Mouse (Mus musculus) adrenal gland, postnatal 14 days (tissue): ENCODE results near the gene Pnmt. TPM values are rescaled to one million over a fixed set of nuclear protein-coding genes. Genes with fewer than 3 reads are reported as not detected.
A peak's percentile ranks its signal among the peaks of the same experiment; 100 is the strongest.

Experiments
- DNase-seq: peaks from one replicate; pipeline ENCODE4 v3.0.0; 2021; ENCODE audit warnings: mixed read lengths
- total RNA-seq: library from RNA; stranded (reverse); gene quantifications from 2 replicates; pipeline ENCODE4 v1.2.3, GENCODE M21; 2021

Gene Pnmt
- total RNA-seq, 1 experiment from 2014 or later: 687 TPM

DNA sequence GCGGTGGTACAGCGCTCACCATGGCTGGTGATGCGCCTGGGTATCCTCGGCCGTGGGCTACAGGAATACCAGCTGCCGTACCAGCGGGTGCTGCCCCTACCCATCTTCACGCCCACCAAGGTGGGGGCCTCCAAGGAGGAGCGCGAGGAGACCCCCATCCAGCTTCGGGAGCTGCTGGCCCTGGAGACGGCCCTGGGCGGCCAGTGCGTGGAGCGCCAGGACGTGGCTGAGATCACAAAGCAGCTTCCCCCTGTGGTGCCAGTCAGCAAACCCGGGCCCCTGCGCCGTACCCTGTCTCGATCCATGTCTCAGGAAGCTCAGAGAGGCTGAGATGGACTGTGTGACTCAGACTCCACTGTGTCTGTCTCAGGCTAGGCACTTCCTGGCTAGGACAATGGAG lies 2.0 kb upstream of the Pnmt start:
- DNase-seq: no peak

DNA sequence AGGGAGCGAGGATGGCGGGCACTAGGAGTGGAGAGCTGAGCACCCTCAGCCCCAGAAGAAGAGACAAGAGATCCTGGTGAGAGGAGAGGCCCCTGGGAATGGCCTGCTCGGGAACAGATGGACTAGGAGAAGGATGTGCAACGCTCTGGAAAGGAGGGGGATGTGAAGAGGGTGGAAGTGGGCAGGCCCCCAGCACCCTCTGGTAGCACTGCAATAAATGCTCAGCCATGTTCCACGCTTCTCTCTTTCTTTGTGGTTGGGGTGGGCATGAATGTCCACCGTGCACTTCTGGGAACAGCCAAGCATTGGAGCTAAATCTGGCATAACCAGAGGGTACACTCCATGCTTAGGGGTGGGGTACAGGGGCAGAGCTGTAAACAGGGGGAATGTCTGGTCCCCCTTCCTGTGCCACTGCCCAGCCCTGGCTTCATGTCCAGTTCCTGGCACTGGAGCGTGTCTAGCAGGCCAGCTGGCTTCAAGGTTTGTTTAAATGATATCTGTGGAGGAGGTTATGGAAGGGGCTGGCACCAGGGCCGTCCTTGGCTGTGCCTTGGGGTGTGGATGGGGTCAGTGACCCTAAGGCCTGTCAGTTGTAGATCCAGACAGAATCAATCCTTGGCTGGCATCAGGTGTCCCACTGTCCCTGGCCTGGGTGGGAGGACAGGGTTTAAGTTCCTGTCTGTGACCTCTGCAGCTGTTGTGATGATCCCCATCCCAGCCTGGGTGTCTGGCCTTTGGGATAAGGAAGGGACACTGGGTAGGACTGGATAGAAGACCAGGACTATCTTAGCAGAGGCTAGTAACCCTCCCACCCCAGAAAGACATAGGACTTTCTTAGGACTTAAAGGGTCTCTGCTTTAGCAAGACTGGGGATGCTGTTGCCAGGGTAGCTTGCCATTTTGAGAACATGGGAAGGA lies 1.3 kb upstream of the Pnmt start:
- no peak for DNase-seq

GRCm38 (mm10) chr11:98386596-98386995 lies 346 bp downstream of the Pnmt start:
- no peak for DNase-seq

DNA sequence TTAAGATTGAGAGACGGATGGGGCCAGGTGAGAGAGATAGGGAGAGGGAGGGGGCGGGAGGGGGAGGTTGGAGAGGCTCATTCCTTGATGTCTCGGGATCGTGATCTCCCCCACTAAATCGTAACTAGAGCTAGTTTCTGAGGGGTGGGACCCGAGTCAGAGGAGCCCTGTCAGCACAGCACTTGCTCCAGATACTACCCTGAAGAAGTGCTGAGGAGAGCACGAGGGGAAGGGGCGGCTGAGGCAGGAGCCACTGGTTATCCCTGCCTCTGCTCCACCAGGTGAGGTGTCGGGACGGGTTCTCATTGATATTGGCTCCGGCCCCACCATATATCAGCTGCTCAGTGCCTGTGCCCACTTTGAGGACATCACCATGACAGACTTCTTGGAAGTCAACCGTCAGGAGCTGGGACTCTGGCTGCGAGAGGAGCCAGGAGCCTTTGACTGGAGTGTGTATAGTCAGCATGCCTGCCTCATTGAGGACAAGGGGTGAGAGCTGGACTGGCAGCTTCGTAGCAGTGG lies 867 bp downstream of the Pnmt start:
- no peak for DNase-seq

GRCm38 (mm10) chr11:98388282-98388681 lies 2.0 kb downstream of the Pnmt start:
- DNase-seq: no peak

- peak; percentile 72 for DNase-seq
These were observed 3.1 kb downstream of the Pnmt start for GRCm38 (mm10) chr11:98389221-98389780.

- DNase-seq: no peak
These were observed 3.9 kb downstream of the Pnmt start for GRCm38 (mm10) chr11:98390141-98390540.

DNA sequence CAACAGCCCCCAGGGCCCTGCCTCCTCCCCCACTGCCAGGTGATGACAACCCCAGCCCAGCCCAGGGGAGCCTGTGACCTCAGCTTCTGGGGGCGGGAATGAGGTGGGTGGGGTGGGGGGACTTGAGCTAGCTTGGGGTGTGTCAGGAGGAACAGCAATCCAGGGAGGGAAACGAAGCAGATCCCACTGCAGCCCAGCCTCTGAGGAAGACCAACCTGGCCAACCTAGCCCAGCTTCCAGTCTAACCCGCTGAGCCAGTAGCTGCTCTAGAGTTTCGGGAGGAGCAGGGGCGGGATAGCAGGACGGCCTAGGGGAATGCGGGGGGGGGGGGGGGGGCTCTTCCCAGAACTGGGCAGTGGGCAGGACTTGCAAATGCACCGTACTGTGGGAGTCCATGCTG lies 5.8 kb downstream of the Pnmt start:
- no peak for DNase-seq

- no peak for DNase-seq
These were observed 6.4 kb downstream of the Pnmt start for GRCm38 (mm10) chr11:98392645-98393044.

- DNase-seq: peak; percentile 72
These were observed 7.1 kb downstream of the Pnmt start for GRCm38 (mm10) chr11:98393317-98393716.

GRCm38 (mm10) chr11:98394301-98394700 lies 8.1 kb downstream of the Pnmt start:
- DNase-seq: no peak

DNA sequence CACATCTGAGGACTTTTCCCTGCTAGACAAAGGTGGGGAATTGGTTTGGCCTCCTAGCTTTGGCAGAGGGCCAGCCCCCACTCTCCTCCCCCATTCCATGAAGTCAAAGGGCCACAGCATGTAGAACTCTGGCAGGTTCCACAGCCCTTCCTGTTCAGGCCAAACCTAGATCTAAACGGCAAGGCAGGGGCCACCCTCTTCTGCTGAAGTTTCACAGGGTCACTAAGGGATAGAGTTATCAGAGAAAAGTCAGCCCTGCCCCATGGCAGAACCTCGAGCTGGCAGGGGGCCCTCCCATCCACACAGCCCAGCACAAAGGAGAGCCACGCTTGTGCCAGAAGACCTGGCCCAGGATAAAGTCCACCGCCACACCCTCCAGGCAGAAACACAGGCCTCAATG lies 8.8 kb downstream of the Pnmt start:
- no peak for DNase-seq

- DNase-seq: no peak
These were observed 11.7 kb downstream of the Pnmt start for GRCm38 (mm10) chr11:98397946-98398345.

GRCm38 (mm10) chr11:98400161-98400726 lies 14.0 kb downstream of the Pnmt start, which contains the start of gene Pgap3:
Gene Pgap3 (minus strand): TSS chr11:98400490.
- DNase-seq: peak; percentile 93

DNA sequence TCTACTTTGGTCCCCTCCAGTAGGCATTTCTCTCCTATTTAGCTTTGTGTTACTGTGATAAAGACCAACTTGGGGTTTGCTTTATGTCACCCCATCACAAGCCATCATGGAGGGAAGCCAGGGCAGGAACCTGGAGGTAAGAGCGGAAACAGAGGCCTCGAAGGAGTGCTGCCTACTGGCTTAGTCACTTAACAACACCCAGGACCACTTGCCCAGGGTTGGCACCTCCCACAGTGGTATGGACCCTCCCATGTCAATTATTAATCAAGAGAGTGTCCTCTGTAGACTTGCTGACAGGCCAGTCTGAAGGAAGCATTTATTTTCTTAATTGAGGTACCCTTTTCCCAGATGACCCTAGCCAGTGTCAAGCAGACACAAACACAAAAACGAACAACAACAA lies 14.6 kb downstream of the Pnmt start:
- DNase-seq: no peak

- DNase-seq: no peak
These were observed 20.4 kb downstream of the Pnmt start for GRCm38 (mm10) chr11:98406621-98407020.

GRCm38 (mm10) chr11:98408872-98409271 lies 22.6 kb downstream of the Pnmt start:
- no peak for DNase-seq

DNA sequence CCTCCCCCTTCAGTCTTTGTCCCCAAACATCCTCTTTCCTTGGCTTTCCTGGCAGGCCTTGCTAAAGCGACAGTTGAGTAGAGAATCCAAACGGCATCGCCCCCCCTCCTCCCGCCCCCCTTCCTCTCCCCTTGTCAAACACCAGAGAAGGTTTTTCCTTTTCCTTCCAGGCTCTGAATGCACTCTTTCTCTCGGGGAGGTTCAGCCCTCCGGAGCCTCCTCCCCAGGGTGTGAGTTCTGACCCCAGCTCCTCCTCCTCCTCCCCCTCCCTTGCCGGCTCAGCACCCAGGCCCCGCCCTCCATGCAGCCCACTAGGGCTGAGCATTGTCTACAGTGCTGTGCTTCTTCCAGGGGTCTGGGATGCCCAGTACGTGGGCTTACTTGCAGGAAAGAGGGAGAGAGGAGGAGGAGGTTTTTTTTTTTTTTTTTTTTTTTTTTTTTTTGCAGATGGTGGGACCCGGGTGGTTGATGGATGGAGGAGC lies 23.1 kb downstream of the Pnmt start:
- DNase-seq: no peak

GRCm38 (mm10) chr11:98412273-98412796 lies 26.1 kb downstream of the Pnmt start, which contains the start of gene Erbb2:
Gene Erbb2 (plus strand): TSS chr11:98412470.
- DNase-seq: peak; percentile 79

DNA sequence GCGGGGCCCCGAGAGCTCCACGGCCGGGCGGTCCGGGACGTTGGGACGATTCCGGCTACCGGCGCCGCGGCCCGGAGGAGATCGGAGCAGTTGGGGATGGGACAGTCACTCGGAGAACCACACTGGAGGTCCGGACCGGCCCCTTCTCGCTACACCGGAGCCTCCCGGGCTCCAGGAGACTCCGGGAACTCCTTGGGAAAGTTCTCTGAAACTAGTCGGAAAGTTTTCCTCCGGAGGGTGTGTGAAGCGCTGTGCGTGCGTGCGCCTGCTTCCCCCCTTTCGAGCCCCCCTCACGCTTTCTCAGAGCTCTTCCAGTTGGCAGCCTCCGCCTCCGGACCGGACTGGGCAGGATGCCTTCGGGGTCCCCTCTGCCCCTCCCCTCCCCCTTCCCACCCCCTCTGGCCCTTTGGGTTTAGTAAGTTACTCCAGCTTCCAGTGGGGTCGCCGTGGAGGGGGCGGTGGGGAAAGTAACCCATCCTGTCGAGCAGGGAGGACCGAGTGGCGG lies 26.6 kb downstream of the Pnmt start:
- DNase-seq: peak; percentile 37

- DNase-seq: no peak
These were observed 27.5 kb downstream of the Pnmt start for GRCm38 (mm10) chr11:98413731-98414130.

DNA sequence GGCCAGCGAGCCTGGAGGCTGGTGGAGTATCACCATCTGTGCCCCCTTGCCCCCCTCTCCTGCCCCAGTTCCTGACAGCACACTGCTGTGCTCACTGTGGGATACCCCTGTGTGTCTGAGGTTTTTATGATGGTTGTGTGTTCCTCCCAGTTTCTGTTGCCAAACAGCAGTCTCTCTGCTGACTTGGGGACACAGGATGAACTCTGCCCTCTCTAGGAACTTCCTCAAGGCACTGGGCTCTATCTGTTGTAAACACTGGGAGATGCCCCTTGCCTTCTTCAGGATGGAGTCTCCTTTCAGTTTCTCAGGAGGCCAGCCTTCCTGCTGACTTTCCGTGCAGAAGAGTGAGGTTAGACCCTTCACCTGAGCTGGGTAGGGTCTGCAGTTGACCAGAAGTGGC lies 27.9 kb downstream of the Pnmt start:
- no peak for DNase-seq
